Mouse (Mus musculus) E14TG2a.4 (cell line): ENCODE measurements at regions not wholly inside any gene's neighbourhood (a gene's known extent, or its start where the extent isn't known, plus 50 kb on each side); places are given as distances from the start of the nearest gene placed in this dataset.

ENCODE experiments used
- CTCF ChIP-seq: conservative IDR thresholded peaks from 2 replicates; pipeline ENCODE4 v1.5.1; 2014; ENCODE audit warnings: low read length
- POU5F1 ChIP-seq: IDR thresholded peaks from 2 replicates; pipeline ENCODE4 v1.6.1; 2014; ENCODE audit warnings: low read length, borderline replicate concordance

- no peak for TF ChIP-seq CTCF
- TF ChIP-seq POU5F1, result no peak
These were observed 242.9 kb downstream of the Impad1 start for GRCm38 (mm10) chr4:4550301-4550700.
